Mouse (Mus musculus): ENCODE measurements around the gene Per3. TPM values are rescaled to one million over a fixed set of nuclear protein-coding genes. Genes with fewer than 3 reads are reported as not detected.

Gene Per3
- polyA plus RNA-seq, 1 experiment from 2014 or later = 4.1 TPM

- no peaks in the 10 kb centered on the region for H3K27me3 ChIP-seq (replicated peaks; ENCODE audit: control insufficient read depth, insufficient read depth, low read length)
- H3K27ac ChIP-seq (ENCODE audit: low read depth, low read length) = no peak overlapping the region
- WGBS = 81% methylated on average over 8 of the region's 8 CpGs
- H3K4me2 ChIP-seq (ENCODE audit: low read length) = no peak overlapping the region
- ATAC-seq = no peak
- H3K4me1 ChIP-seq (ENCODE audit: control insufficient read depth, insufficient read depth, low read depth, low read length) = no peaks in the 10 kb centered on the region
- no peaks in the 10 kb centered on the region for H3K36me3 ChIP-seq (ENCODE audit: control insufficient read depth, insufficient read depth, low read length)
- no peak overlapping the region for H3K4me3 ChIP-seq (ENCODE audit: low read length)
- H3K9me3 ChIP-seq (ENCODE audit: control insufficient read depth, low read length) = no peaks in the 10 kb centered on the region
- H3K9ac ChIP-seq (ENCODE audit: low read depth, low read length) = no peak overlapping the region
These were observed 71.2 kb downstream of the Per3 start for GRCm38 (mm10) chr4:150973264-150973663.

- H3K27me3 ChIP-seq (replicated peaks; ENCODE audit: control insufficient read depth, insufficient read depth, low read length) = no peaks in the 10 kb centered on the region
- no peaks in the 10 kb centered on the region for H3K36me3 ChIP-seq (ENCODE audit: control insufficient read depth, insufficient read depth, low read length)
- no peak overlapping the region for H3K27ac ChIP-seq (ENCODE audit: low read depth, low read length)
- peaks cover 3% of the 10 kb centered on the region; the same call in 1 of the 2 replicates for H3K4me1 ChIP-seq (ENCODE audit: control insufficient read depth, insufficient read depth, low read depth, low read length)
- 91% methylated on average over 8 of the region's 8 CpGs for WGBS
- H3K4me3 ChIP-seq (ENCODE audit: low read length) = no peak overlapping the region
- H3K4me2 ChIP-seq (ENCODE audit: low read length) = no peak overlapping the region
- no peak overlapping the region for H3K9ac ChIP-seq (ENCODE audit: low read depth, low read length)
- no peaks in the 10 kb centered on the region for H3K9me3 ChIP-seq (ENCODE audit: control insufficient read depth, low read length)
- no peak for ATAC-seq
These were observed 75.5 kb downstream of the Per3 start for GRCm38 (mm10) chr4:150968956-150969355.

DNA sequence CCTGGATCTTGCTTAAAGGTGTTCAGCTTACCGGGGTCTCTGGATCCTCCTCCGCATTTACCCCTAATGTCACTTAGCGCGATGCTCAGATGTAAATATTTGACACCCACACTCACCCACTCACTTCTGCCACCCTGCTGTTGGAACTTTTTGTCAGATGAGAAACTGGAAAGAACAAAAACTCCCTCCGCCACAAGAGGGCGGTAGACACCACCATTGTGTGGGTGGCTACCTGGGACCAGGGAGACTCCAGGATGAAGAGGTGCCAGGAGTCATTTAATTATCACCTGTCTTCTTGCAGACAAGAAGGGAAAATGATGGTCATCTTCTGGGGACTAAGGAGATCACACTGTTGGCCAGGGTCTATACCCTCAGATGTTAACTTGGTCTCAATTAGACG lies 77.9 kb downstream of the Per3 start:
- H3K4me2 ChIP-seq (ENCODE audit: low read length) = no peak overlapping the region
- no peak for ATAC-seq
- no peak overlapping the region for H3K4me3 ChIP-seq (ENCODE audit: low read length)
- H3K27me3 ChIP-seq (replicated peaks; ENCODE audit: control insufficient read depth, insufficient read depth, low read length) = no peaks in the 10 kb centered on the region
- H3K27ac ChIP-seq (ENCODE audit: low read depth, low read length) = no peak overlapping the region
- no peaks in the 10 kb centered on the region for H3K36me3 ChIP-seq (ENCODE audit: control insufficient read depth, insufficient read depth, low read length)
- 17% methylated on average over 7 of the region's 7 CpGs for WGBS
- H3K9ac ChIP-seq (ENCODE audit: low read depth, low read length) = no peak overlapping the region
- peaks cover 3% of the 10 kb centered on the region; the same call in 1 of the 2 replicates for H3K4me1 ChIP-seq (ENCODE audit: control insufficient read depth, insufficient read depth, low read depth, low read length)
- no peaks in the 10 kb centered on the region for H3K9me3 ChIP-seq (ENCODE audit: control insufficient read depth, low read length)

GRCm38 (mm10) chr4:150965555-150965951 lies 78.9 kb downstream of the Per3 start:
- Histone ChIP-seq H3K4me3 (ENCODE audit: low read length) (no peak overlapping the region), H3K4me2 (ENCODE audit: low read length) (no peak overlapping the region), H3K36me3 (ENCODE audit: control insufficient read depth, insufficient read depth, low read length) (no peaks in the 10 kb centered on the region), H3K27ac (ENCODE audit: low read depth, low read length) (no peak overlapping the region), H3K9me3 (ENCODE audit: control insufficient read depth, low read length) (no peaks in the 10 kb centered on the region), H3K4me1 (ENCODE audit: control insufficient read depth, insufficient read depth, low read depth, low read length) (peaks cover 3% of the 10 kb centered on the region; the same call in 1 of the 2 replicates), H3K9ac (ENCODE audit: low read depth, low read length) (no peak overlapping the region), H3K27me3 (replicated peaks; ENCODE audit: control insufficient read depth, insufficient read depth, low read length) (no peaks in the 10 kb centered on the region)
- WGBS = 75% methylated on average over 10 of the region's 11 CpGs
- no peak for ATAC-seq

DNA sequence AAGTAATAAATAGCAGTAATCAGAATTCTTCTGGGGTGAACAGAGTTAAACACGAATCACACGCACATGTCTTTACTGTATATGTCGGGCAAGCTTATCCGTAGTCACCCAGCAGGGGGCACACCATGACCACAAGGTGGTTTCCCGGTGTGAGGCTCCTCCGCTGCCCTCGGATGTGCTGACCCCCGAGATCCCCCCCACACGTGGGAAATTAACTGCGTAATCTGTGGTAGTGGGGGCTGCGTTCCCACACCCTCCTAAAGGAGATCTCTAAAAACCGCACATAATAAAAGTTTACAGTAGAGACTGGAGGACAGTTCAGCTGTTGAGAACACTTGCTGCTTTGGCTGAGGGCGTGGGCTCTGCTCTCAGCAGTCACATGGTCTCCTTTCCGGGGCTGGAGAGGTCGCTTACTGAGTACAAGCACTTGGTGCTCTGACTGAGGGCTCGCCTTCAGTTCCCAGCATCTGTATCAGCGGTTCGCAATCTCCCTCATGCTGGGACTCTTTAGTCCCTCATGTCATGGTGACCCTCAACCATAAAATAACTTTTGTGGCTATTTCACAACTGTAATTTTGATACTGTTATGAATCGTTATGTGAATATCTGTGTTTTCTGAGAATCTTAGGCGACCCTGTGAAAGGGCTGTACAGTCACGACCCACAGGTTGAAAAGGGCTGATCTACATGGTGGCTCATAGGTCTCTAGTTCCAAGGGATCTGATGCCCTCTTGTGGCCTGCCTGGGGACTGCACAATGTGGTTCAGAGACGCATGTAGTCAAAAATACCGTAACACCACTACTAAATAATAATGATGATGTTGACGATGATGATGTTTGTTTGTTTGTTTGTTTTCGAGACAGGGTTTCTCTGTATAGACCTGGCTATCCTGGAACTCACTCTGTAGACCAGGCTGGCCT lies 79.6 kb downstream of the Per3 start:
- peaks cover 3% of the 10 kb centered on the region; the same call in 1 of the 2 replicates for H3K4me1 ChIP-seq (ENCODE audit: control insufficient read depth, insufficient read depth, low read depth, low read length)
- no peak overlapping the region for H3K27ac ChIP-seq (ENCODE audit: low read depth, low read length)
- peak; percentile 50; the same call in 1 of the 2 replicates for ATAC-seq
- H3K36me3 ChIP-seq (ENCODE audit: control insufficient read depth, insufficient read depth, low read length) = no peaks in the 10 kb centered on the region
- H3K4me2 ChIP-seq (ENCODE audit: low read length) = peak overlapping the region; percentile 50
- peak overlapping the region; percentile 21 for H3K4me3 ChIP-seq (ENCODE audit: low read length)
- no peak overlapping the region for H3K9ac ChIP-seq (ENCODE audit: low read depth, low read length)
- H3K9me3 ChIP-seq (ENCODE audit: control insufficient read depth, low read length) = no peaks in the 10 kb centered on the region
- WGBS = 12% methylated on average over 25 of the region's 25 CpGs
- H3K27me3 ChIP-seq (replicated peaks; ENCODE audit: control insufficient read depth, insufficient read depth, low read length) = no peaks in the 10 kb centered on the region

DNA sequence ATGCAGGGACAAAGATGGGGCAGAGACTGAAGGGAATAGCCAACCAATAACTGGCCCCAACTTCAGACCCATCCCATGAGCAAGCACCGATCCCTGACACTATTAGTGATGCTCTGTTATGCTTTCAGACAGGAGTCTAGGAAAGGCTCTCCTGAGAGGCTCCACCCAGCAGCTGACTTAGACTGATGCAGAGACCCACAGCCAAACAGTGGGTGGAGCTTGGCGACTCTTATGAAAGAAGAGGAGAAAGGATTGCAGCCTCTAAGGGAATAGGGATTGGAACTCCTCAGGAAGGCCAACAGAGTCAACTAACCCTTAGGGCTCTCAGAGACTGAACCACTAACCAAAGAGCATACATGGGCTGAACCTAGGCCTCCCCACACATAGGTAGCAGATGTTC lies 80.8 kb downstream of the Per3 start:
- Histone ChIP-seq H3K4me2 (ENCODE audit: low read length) (no peak overlapping the region), H3K36me3 (ENCODE audit: control insufficient read depth, insufficient read depth, low read length) (no peaks in the 10 kb centered on the region), H3K9me3 (ENCODE audit: control insufficient read depth, low read length) (no peaks in the 10 kb centered on the region), H3K4me1 (ENCODE audit: control insufficient read depth, insufficient read depth, low read depth, low read length) (peaks cover 3% of the 10 kb centered on the region; the same call in 1 of the 2 replicates), H3K27me3 (replicated peaks; ENCODE audit: control insufficient read depth, insufficient read depth, low read length) (no peaks in the 10 kb centered on the region), H3K9ac (ENCODE audit: low read depth, low read length) (no peak overlapping the region), H3K4me3 (ENCODE audit: low read length) (no peak overlapping the region), H3K27ac (ENCODE audit: low read depth, low read length) (no peak overlapping the region)
- WGBS = 75% methylated on average over 2 of the region's 2 CpGs
- no peak for ATAC-seq

DNA sequence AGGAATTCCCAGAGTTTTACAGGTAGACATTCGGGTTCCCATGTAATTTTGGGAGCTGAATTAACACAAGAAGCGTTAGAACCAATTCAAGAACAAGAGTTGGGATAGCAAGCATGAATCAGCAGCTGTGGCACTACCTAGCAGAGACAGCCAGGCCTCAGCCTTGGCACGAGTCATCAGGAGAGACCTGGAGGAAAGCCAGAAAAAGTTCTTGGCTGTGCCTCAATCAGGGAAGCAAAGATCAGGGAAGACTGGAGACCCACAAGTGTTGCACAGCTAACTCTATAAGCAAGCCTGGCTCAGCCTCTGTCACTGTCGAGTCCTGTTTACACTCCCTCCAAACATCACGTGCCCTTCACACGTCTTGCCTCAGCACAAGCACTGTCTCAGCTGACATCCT lies 82.2 kb downstream of the Per3 start:
- H3K4me2 ChIP-seq (ENCODE audit: low read length) = no peak overlapping the region
- no peaks in the 10 kb centered on the region for H3K36me3 ChIP-seq (ENCODE audit: control insufficient read depth, insufficient read depth, low read length)
- 67% methylated on average over 6 of the region's 6 CpGs for WGBS
- no peaks in the 10 kb centered on the region for H3K9me3 ChIP-seq (ENCODE audit: control insufficient read depth, low read length)
- H3K4me3 ChIP-seq (ENCODE audit: low read length) = no peak overlapping the region
- ATAC-seq = no peak
- H3K9ac ChIP-seq (ENCODE audit: low read depth, low read length) = no peak overlapping the region
- H3K27me3 ChIP-seq (replicated peaks; ENCODE audit: control insufficient read depth, insufficient read depth, low read length) = no peaks in the 10 kb centered on the region
- no peak overlapping the region for H3K27ac ChIP-seq (ENCODE audit: low read depth, low read length)
- peaks cover 3% of the 10 kb centered on the region; the same call in 1 of the 2 replicates for H3K4me1 ChIP-seq (ENCODE audit: control insufficient read depth, insufficient read depth, low read depth, low read length)

- no peak overlapping the region for H3K27ac ChIP-seq (ENCODE audit: low read depth, low read length)
- H3K4me3 ChIP-seq (ENCODE audit: low read length) = no peak overlapping the region
- no peak overlapping the region for H3K4me2 ChIP-seq (ENCODE audit: low read length)
- WGBS = 76% methylated on average over 7 of the region's 7 CpGs
- H3K36me3 ChIP-seq (ENCODE audit: control insufficient read depth, insufficient read depth, low read length) = no peaks in the 10 kb centered on the region
- ATAC-seq = no peak
- no peaks in the 10 kb centered on the region for H3K9me3 ChIP-seq (ENCODE audit: control insufficient read depth, low read length)
- no peak overlapping the region for H3K9ac ChIP-seq (ENCODE audit: low read depth, low read length)
- H3K27me3 ChIP-seq (replicated peaks; ENCODE audit: control insufficient read depth, insufficient read depth, low read length) = no peaks in the 10 kb centered on the region
- peaks cover 6% of the 10 kb centered on the region for H3K4me1 ChIP-seq (ENCODE audit: control insufficient read depth, insufficient read depth, low read depth, low read length)
These were observed 85.9 kb downstream of the Per3 start for GRCm38 (mm10) chr4:150958536-150958935.

GRCm38 (mm10) chr4:150957106-150957458 lies 87.4 kb downstream of the Per3 start:
- ATAC-seq = no peak; the same call in 1 of the 2 replicates

More at GRCm38 (mm10) chr4:150957106-150957458, 87.4 kb downstream of the Per3 start:
- Histone ChIP-seq H3K9ac (ENCODE audit: low read depth, low read length) (no peak overlapping the region), H3K27me3 (replicated peaks; ENCODE audit: control insufficient read depth, insufficient read depth, low read length) (no peaks in the 10 kb centered on the region), H3K27ac (ENCODE audit: low read depth, low read length) (no peak overlapping the region), H3K36me3 (ENCODE audit: control insufficient read depth, insufficient read depth, low read length) (no peaks in the 10 kb centered on the region), H3K4me2 (ENCODE audit: low read length) (no peak overlapping the region), H3K4me3 (ENCODE audit: low read length) (no peak overlapping the region), H3K9me3 (ENCODE audit: control insufficient read depth, low read length) (no peaks in the 10 kb centered on the region), H3K4me1 (ENCODE audit: control insufficient read depth, insufficient read depth, low read depth, low read length) (peaks cover 6% of the 10 kb centered on the region)
- 32% methylated on average over 1 of the region's 1 CpGs for WGBS

All from hindbrain, embryonic 16.5 days (tissue).